Mouse (Mus musculus) Patski (cell line): ENCODE results near the gene Chic1. TPM values are rescaled to one million over a fixed set of nuclear protein-coding genes. Genes with fewer than 3 reads are reported as not detected.

Source experiments
- ATAC-seq: fragments of 100-300 bp; one replicate; pipeline ENCODE4 v1.8.0; 2021
- CTCF ChIA-PET: fragments of 350-600 bp; sonication (Branson Sonifier 250); formaldehyde crosslinking; loops from one replicate; lab custom pipeline; 2022; ENCODE audit warnings: inconsistent platforms; lab: Charles Lee
- POLR2A ChIA-PET: fragments of 350-600 bp; sonication (Branson Sonifier 250); formaldehyde crosslinking; loops from one replicate; lab custom pipeline; 2022; ENCODE audit warnings: antibody characterized with exemption, inconsistent platforms; lab: Charles Lee
- DNase-seq: peaks from one replicate; pipeline ENCODE4 v3.0.0-alpha.2; 2011; ENCODE audit warnings: low read depth, low spot score
- H3K27me3 ChIP-seq: fragments of 371-371 bp; one replicate; pipeline ENCODE4 v1.5.1; 2021
- CTCF ChIP-seq: fragments of 100-300 bp; IDR thresholded peaks from one replicate; pipeline ENCODE4 v1.5.1; 2021
- in situ Hi-C: fragments of 300-500 bp; cut with MboI; formaldehyde crosslinking; loops from 3 replicates; pipeline ENCODE4 v1.11.1; 2018; ENCODE audit warnings: low pct_unique_long_range_greater_than_20kb, mixed read lengths
- polyA plus RNA-seq: library from polyadenylated mRNA; unstranded; gene quantifications from one replicate; pipeline ENCODE4 v1.2.3, GENCODE M21; 2021

Chic1 gene
- polyA plus RNA-seq, 1 experiment from 2014 or later = 2.8 TPM

- no peak for TF ChIP-seq CTCF
- ChIA-PET POLR2A (no interaction called here), CTCF (no interaction called here)
- ATAC-seq (no peak), DNase-seq (no peak)
- in situ Hi-C loops = no loop called here
- peaks cover 60% of the 10 kb centered on the region for H3K27me3 ChIP-seq
Observed at GRCm38 (mm10) chrX:103427677-103428076, 71.4 kb downstream of the Chic1 start.

GRCm38 (mm10) chrX:103432293-103432692 is 76.0 kb downstream of the Chic1 start:
- TF ChIP-seq CTCF = no peak
- H3K27me3 ChIP-seq = peaks cover 54% of the 10 kb centered on the region
- DNase-seq (no peak), ATAC-seq (no peak)
- CTCF ChIA-PET = no interaction called here
- POLR2A ChIA-PET = no interaction called here
- in situ Hi-C loops = no loop called here

GRCm38 (mm10) chrX:103438023-103438422 is 81.7 kb downstream of the Chic1 start:
- peaks cover 50% of the 10 kb centered on the region for H3K27me3 ChIP-seq
- no peak for TF ChIP-seq CTCF
- DNase-seq (no peak), ATAC-seq (no peak)
- in situ Hi-C loops = loop anchor here (5.0 kb wide), 1 partner anchor 181 kb away; no protein-coding TSS in a partner anchor
- ChIA-PET CTCF (interaction anchor here (1.9 kb wide), 1 partner anchor 179 kb away, joined by 7 read pairs; no protein-coding TSS in a partner anchor), POLR2A (no interaction called here)

- DNase-seq = no peak
- TF ChIP-seq CTCF = peak; percentile 65
- in situ Hi-C loops = no loop called here
- ATAC-seq = no peak
- CTCF ChIA-PET = interaction anchor here (0.8 to 4.8 kb wide), 14 partner anchors 11 to 182 kb away, joined by 3 to 23 read pairs (median 4); partner anchors contain the start of gene Gm26992
- POLR2A ChIA-PET = no interaction called here
- H3K27me3 ChIP-seq = peaks cover 55% of the 10 kb centered on the region
Observed at GRCm38 (mm10) chrX:103440803-103441202, 84.5 kb downstream of the Chic1 start.

GRCm38 (mm10) chrX:103443755-103444154 is 87.5 kb downstream of the Chic1 start:
- in situ Hi-C loops = no loop called here
- CTCF ChIA-PET = interaction anchor here (0.8 to 4.8 kb wide), 6 partner anchors 19 to 185 kb away, joined by 3 to 23 read pairs (median 3); partner anchors contain the start of gene Tsx
- peaks cover 67% of the 10 kb centered on the region for H3K27me3 ChIP-seq
- ATAC-seq (no peak), DNase-seq (no peak)
- POLR2A ChIA-PET = no interaction called here
- TF ChIP-seq CTCF = peak; percentile 67

Other genes starting within 250 kb of the Chic1 start
- gene Nap1l2, start 169.8 kb upstream of the Chic1 start, polyA plus RNA-seq = not detected
- gene Cdx4, start 35.1 kb upstream of the Chic1 start, polyA plus RNA-seq = not detected
- gene Tsx, start 58.0 kb downstream of the Chic1 start, polyA plus RNA-seq = 0.27 TPM
- gene Gm26992, start 65.5 kb downstream of the Chic1 start, polyA plus RNA-seq = not detected